Mouse (Mus musculus) olfactory bulb, adult 2 months (tissue): ENCODE results near the gene Rgl2.

Source experiments
- CTCF ChIP-seq: fragments of 200-500 bp; IDR thresholded peaks from 2 replicates; pipeline ENCODE4 v1.5.1; 2012; ENCODE audit warnings: low read depth, mild to moderate bottlenecking, low read length, moderate library complexity; ENCODE audit not compliant: insufficient read depth
- POLR2A ChIP-seq: fragments of 200-500 bp; IDR thresholded peaks from 2 replicates; pipeline ENCODE4 v1.6.1; 2012; ENCODE audit warnings: mild to moderate bottlenecking, low read depth, low read length, moderate library complexity; ENCODE audit not compliant: insufficient read depth

- TF ChIP-seq CTCF: no peak
- TF ChIP-seq POLR2A: no peak
Observed at GRCm38 (mm10) chr17:33931159-33931866, 2.0 kb downstream of the Rgl2 start.
